Mouse (Mus musculus) megakaryocyte, adult 5-6 weeks (primary cell): Measurements from ENCODE around the gene Bdh2. TPM values are rescaled to one million over a fixed set of nuclear protein-coding genes. Genes with fewer than 3 reads are reported as not detected.

Experiments used
- total RNA-seq, 2 experiments: library from RNA; stranded (forward) in 1 of 2; stranded (reverse) in 1 of 2; fragments of 153-499, 151-499 nt in 1 of 2; fragments of 221-1000, 200-1000 nt in 1 of 2; gene quantifications; 2 replicates each; pipeline versions ENCODE4 v1.2.3 to v1.2.4; 2015 to 2017

The Bdh2 gene
- total RNA-seq, 2 experiments from 2014 or later: not detected

Other genes with a start within 250 kb of the Bdh2 start
- gene Cenpe, start 68.7 kb upstream of the Bdh2 start, total RNA-seq (2015): 45.5 and 53.2 TPM in 2 replicates
- 82.3 and 85.2 TPM in 2 replicates for gene Cenpe, start 68.7 kb upstream of the Bdh2 start, total RNA-seq (2017)
- not detected in 2 replicates for gene Slc9b2, start 26.5 kb downstream of the Bdh2 start, total RNA-seq (2015)
- not detected in 2 replicates for gene Slc9b2, start 26.5 kb downstream of the Bdh2 start, total RNA-seq (2017)
- not detected in 2 replicates for gene Slc9b1, start 66.8 kb downstream of the Bdh2 start, total RNA-seq (2015)
- not detected in 2 replicates for gene Slc9b1, start 66.8 kb downstream of the Bdh2 start, total RNA-seq (2017)
- 51.2 and 52.0 TPM in 2 replicates for gene Cisd2, start 142.7 kb downstream of the Bdh2 start, total RNA-seq (2015)
- gene Cisd2, start 142.7 kb downstream of the Bdh2 start, total RNA-seq (2017): 25.0 and 27.9 TPM in 2 replicates
- gene Ube2d3, start 156.9 kb downstream of the Bdh2 start, total RNA-seq (2015): 591 and 690 TPM in 2 replicates
- gene Ube2d3, start 156.9 kb downstream of the Bdh2 start, total RNA-seq (2017): 864 and 938 TPM in 2 replicates
- 27.7 and 29.0 TPM in 2 replicates for gene Manba, start 204.4 kb downstream of the Bdh2 start, total RNA-seq (2015)
- 28.0 and 31.5 TPM in 2 replicates for gene Manba, start 204.4 kb downstream of the Bdh2 start, total RNA-seq (2017)